In genomic region chr16:77596556-77596955, GRCm38 (mm10) we compare ENCODE assay signal across 11 mouse cellular contexts. TPM values are rescaled to one million over a fixed set of nuclear protein-coding genes. Genes with fewer than 3 reads are reported as not detected.
DNase-seq lines count a peak whose midpoint lies in the region; ATAC-seq lines count a peak whose summit lies in the region.
"Had no signal": no experiment of that assay in that cellular context is flagged by ENCODE, and none has a peak within 500 bp of the region (broad histone marks: within the 10 kb centered on the region; RNA-seq: fewer than 3 reads in every experiment).

No protein-coding gene starts in this region.

- DNase-seq in frontal cortex, postnatal 14 days (ENCODE audit: low spot score in 2 of 2), result no peak
- peak; percentile 15 for DNase-seq in right cerebral cortex, adult 18-20 months
- DNase-seq in right cerebral cortex, postnatal 36 days (ENCODE audit: low spot score in 2 of 2), result no peak
- peak; percentile 28 to 38 for DNase-seq in left cerebral cortex, postnatal 36 days (ENCODE audit: low spot score in 2 of 2)
- no peak for DNase-seq in kidney, adult 9 months
- DNase-seq in yolk sac, embryonic 10.5 days (ENCODE audit: low spot score), result no peak
- DNase-seq: kidney, postnatal 14 days; thymus, postnatal 25 days had no signal

- ATAC-seq in frontal cortex, adult (ENCODE audit: low TSS enrichment), result peak; percentile 18; the same call in 1 of the 2 replicates
- ATAC-seq in granulocyte monocyte progenitor cell, adult 5-6 weeks (replicated peaks; ENCODE audit: poor library complexity, severe bottlenecking), result no peak

- intact Hi-C loops in left cerebral cortex, postnatal 36 days (cut with DNase I), result loop anchor here (5.0 kb wide), 2 partner anchors 94 to 174 kb away; no protein-coding TSS in a partner anchor

RNA-seq across cellular contexts. Expression of gene Gm11146, which starts 5.3 kb away (rescaled TPM):
- not detected for total RNA-seq in left cerebral cortex, postnatal 36 days (2021)
- total RNA-seq in granulocyte monocyte progenitor cell, adult 5-6 weeks (2014; fragmentation: Nextera tagmentation), result not detected in 2 replicates
- total RNA-seq in granulocyte monocyte progenitor cell, adult 5-6 weeks (2017), result not detected in 2 replicates
- total RNA-seq: megakaryocyte, adult 5-6 weeks had no signal

Comparison
In these comparisons a context has a peak if more than half of its experiments do, and no peak if none do; other contexts are left out.
1. DNase-seq: peak in right cerebral cortex, adult 18-20 months (single experiment) and left cerebral cortex, postnatal 36 days (2 of 2); none in frontal cortex, postnatal 14 days (0 of 2), right cerebral cortex, postnatal 36 days (0 of 2), kidney, adult 9 months (single experiment) and yolk sac, embryonic 10.5 days (single experiment).